Mouse (Mus musculus) heart, embryonic 12.5 days (tissue): Measurements from ENCODE around the gene BC030870. TPM values are rescaled to one million over a fixed set of nuclear protein-coding genes. Genes with fewer than 3 reads are reported as not detected.

Experiments
- ATAC-seq: fragments of 200-750 bp; cut with Nextera tagmentation; 2 replicates; pipeline ENCODE4 v1.8.0; 2017; ENCODE audit warnings: moderate TSS enrichment, moderate library complexity; ENCODE audit not compliant: insufficient number of reproducible peaks, low FRiP score
- H3K27ac ChIP-seq: fragments of 300-500 bp; sonication (generic); 2 replicates; pipeline ENCODE4 v1.5.1; 2016; ENCODE audit warnings: mild to moderate bottlenecking, moderate library complexity; ENCODE audit not compliant: poor library complexity, severe bottlenecking
- H3K27me3 ChIP-seq: fragments of 300-500 bp; sonication (generic); replicated peaks from 2 replicates; pipeline ENCODE4 v1.6.1; 2016; ENCODE audit warnings: mild to moderate bottlenecking, moderate library complexity
- H3K36me3 ChIP-seq: fragments of 300-500 bp; sonication (generic); 2 replicates; pipeline ENCODE4 v1.6.1; 2016; ENCODE audit warnings: mild to moderate bottlenecking, moderate library complexity
- H3K4me1 ChIP-seq: fragments of 300-500 bp; sonication (generic); replicated peaks from 2 replicates; pipeline ENCODE4 v1.6.1; 2016; ENCODE audit warnings: mild to moderate bottlenecking
- H3K4me2 ChIP-seq: fragments of 300-500 bp; sonication (generic); 2 replicates; pipeline ENCODE4 v1.6.1; 2016; ENCODE audit warnings: mild to moderate bottlenecking, moderate library complexity
- H3K4me3 ChIP-seq: fragments of 300-500 bp; sonication (generic); 2 replicates; pipeline ENCODE4 v1.5.1; 2016; ENCODE audit warnings: mild to moderate bottlenecking
- H3K9ac ChIP-seq: fragments of 300-500 bp; sonication (generic); 2 replicates; pipeline ENCODE4 v1.6.1; 2016; ENCODE audit warnings: mild to moderate bottlenecking, moderate library complexity
- H3K9me3 ChIP-seq: fragments of 300-500 bp; sonication (generic); replicated peaks from 2 replicates; pipeline ENCODE4 v1.6.1; 2016; ENCODE audit warnings: mild to moderate bottlenecking, moderate library complexity
- WGBS: fragments of 180-500 bp; shearing (Covaris S2); methylation state at CpG from one replicate; pipeline ENCODE4 v1.1.7; 2016; 5-methylcytosine and 5-hydroxymethylcytosine counted together
- polyA plus RNA-seq: library from polyadenylated mRNA; unstranded; fragments of >200 nt; fragmentation: Nextera tagmentation; extraction: Ambion mirVana; gene quantifications from 2 replicates; pipeline ENCODE4 v1.2.1, GENCODE M21; 2016

Gene BC030870
- polyA plus RNA-seq, 1 experiment from 2014 or later = not detected

DNA sequence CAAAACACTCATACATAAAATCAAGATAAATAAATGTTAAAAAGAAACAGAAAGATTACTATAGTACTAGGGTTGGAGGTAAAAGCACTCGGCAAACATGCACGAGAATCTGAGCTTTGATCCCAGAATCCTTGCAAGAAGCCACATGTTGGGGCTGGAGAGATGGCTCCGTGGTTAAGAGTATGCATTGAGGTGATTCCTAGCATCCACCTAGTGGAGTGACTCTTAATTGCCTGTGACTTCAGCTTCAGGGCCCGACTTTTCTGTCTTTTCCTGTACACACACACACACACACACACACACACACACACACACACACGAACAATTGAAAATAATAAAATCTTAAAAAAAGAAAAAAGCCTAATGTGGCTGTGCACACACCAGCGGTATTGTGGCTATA lies 20.4 kb downstream of the BC030870 start:
- Histone ChIP-seq H3K9me3 (no peaks in the 10 kb centered on the region), H3K4me1 (no peaks in the 10 kb centered on the region), H3K36me3 (no peaks in the 10 kb centered on the region), H3K27me3 (no peaks in the 10 kb centered on the region), H3K9ac (no peak overlapping the region), H3K4me2 (no peak overlapping the region), H3K27ac (no peak overlapping the region), H3K4me3 (no peak overlapping the region)
- WGBS = 69% methylated on average over 6 of the region's 6 CpGs
- ATAC-seq = no peak

DNA sequence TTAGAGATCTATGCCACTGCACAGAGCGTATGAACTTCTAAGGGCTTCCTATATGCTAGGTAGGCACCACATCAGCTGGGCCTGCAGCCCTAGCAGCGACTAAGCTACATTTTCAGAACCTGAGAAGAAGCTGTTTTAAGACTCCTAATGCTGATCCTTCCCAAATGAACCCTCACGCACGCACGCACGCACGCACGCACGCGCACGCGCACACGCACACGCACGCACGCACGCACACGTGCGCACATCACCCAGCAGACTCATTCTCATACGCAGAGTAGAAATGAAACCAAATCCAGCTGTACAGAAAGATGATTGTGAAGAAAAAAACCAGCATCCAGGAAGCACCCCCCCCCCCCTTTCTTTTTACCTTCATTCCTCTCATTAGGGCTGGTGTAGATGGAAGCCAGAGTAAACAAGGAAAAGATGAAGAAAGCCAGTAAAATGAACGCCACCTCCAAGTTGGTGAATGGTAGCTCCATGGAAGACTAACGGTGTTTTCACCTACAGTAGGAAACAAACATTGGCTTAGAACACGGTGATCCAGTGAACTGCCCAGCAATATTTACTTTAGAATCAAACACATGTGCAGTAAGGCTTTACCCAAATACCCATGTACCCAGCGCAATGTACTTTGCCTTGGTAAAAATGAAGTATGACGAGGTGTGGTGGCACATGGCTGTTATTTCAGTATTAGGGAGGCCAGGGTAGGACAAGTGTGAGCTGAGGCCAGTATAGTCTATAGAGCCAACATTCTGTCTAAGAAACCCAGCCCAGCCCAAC lies 21.2 kb downstream of the BC030870 start:
- no peak for ATAC-seq
- Histone ChIP-seq H3K9ac (no peak overlapping the region), H3K36me3 (no peaks in the 10 kb centered on the region), H3K9me3 (no peaks in the 10 kb centered on the region), H3K4me1 (no peaks in the 10 kb centered on the region), H3K4me3 (no peak overlapping the region), H3K4me2 (no peak overlapping the region), H3K27me3 (no peaks in the 10 kb centered on the region), H3K27ac (no peak overlapping the region)
- 95% methylated on average over 25 of the region's 25 CpGs for WGBS

- no peaks in the 10 kb centered on the region for H3K27me3 ChIP-seq
- H3K4me2 ChIP-seq = no peak overlapping the region
- no peak for ATAC-seq
- no peaks in the 10 kb centered on the region for H3K4me1 ChIP-seq
- no peaks in the 10 kb centered on the region for H3K9me3 ChIP-seq
- H3K36me3 ChIP-seq = no peaks in the 10 kb centered on the region
- 56% methylated on average over 4 of the region's 4 CpGs for WGBS
- H3K4me3 ChIP-seq = no peak overlapping the region
- no peak overlapping the region for H3K9ac ChIP-seq
- H3K27ac ChIP-seq = no peak overlapping the region
Observed at GRCm38 (mm10) chr8:65104041-65104440, 25.3 kb downstream of the BC030870 start.

DNA sequence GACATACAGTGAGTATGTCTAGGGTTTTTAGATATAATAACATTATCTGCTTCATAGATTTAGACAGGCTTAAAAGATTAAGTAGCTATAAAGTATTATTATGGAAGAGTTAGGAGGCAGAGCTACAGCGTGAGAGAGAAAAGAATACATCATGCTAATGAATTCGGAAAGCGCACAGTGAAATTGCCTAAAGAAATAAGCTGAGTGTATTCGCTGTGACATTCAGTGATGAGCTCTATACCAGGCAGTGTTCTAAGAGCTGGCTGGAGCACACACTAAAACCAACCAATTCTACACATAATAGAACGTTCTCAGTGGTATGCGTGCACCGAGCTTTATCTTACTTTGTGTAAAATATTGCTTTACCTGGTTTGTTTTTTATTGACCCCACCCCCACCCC lies 25.7 kb downstream of the BC030870 start:
- Histone ChIP-seq H3K27ac (no peak overlapping the region), H3K9ac (no peak overlapping the region), H3K27me3 (no peaks in the 10 kb centered on the region), H3K36me3 (no peaks in the 10 kb centered on the region), H3K4me3 (no peak overlapping the region), H3K4me1 (no peaks in the 10 kb centered on the region), H3K9me3 (no peaks in the 10 kb centered on the region), H3K4me2 (no peak overlapping the region)
- no peak for ATAC-seq
- WGBS = 83% methylated on average over 7 of the region's 7 CpGs

- Histone ChIP-seq H3K4me2 (no peak overlapping the region), H3K9ac (no peak overlapping the region), H3K4me3 (no peak overlapping the region), H3K27ac (no peak overlapping the region), H3K36me3 (no peaks in the 10 kb centered on the region), H3K27me3 (no peaks in the 10 kb centered on the region), H3K4me1 (0 out of 2 replicates have a peak, but pooled peaks cover 4% of the 10 kb centered on the region), H3K9me3 (no peaks in the 10 kb centered on the region)
- no peak for ATAC-seq
- WGBS = 65% methylated on average over 3 of the region's 3 CpGs
Observed at GRCm38 (mm10) chr8:65099735-65100134, 29.6 kb downstream of the BC030870 start.

DNA sequence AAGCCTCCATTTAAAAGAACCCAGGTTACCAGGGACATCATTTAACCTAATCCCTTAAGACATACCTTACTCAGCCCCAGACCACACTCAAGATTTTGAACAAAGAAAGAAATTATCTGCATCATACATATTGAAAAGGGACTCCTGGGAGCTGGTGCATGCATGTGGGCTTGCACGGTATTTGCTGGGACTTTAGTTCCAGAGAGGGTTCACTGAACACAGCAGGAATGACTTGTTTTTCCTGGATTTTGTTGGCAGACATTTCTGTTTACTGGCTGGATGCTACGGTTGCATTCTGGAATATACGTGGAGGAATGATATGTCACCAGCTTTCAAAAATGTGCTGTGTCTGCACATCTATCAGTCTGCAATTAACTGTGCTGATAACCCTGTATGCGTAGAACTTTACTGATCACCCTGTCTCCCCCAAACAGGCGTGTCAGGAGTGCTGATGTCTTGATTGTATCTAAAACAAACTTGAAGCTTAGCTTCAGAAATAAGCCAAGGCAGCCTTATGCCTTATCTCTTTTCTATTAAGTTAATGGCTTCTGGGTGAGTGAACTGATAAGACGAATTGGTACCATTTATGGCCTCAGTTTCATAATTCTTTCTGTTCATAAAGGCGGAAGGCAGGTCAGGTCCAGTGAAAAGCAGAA lies 31.5 kb downstream of the BC030870 start:
- no peak overlapping the region for H3K4me3 ChIP-seq
- H3K9me3 ChIP-seq = no peaks in the 10 kb centered on the region
- 0 out of 2 replicates have a peak, but pooled peaks cover 4% of the 10 kb centered on the region for H3K4me1 ChIP-seq
- no peak overlapping the region for H3K27ac ChIP-seq
- no peak overlapping the region for H3K4me2 ChIP-seq
- ATAC-seq = no peak
- WGBS = 43% methylated on average over 7 of the region's 7 CpGs
- no peaks in the 10 kb centered on the region for H3K36me3 ChIP-seq
- no peaks in the 10 kb centered on the region for H3K27me3 ChIP-seq
- no peak overlapping the region for H3K9ac ChIP-seq

DNA sequence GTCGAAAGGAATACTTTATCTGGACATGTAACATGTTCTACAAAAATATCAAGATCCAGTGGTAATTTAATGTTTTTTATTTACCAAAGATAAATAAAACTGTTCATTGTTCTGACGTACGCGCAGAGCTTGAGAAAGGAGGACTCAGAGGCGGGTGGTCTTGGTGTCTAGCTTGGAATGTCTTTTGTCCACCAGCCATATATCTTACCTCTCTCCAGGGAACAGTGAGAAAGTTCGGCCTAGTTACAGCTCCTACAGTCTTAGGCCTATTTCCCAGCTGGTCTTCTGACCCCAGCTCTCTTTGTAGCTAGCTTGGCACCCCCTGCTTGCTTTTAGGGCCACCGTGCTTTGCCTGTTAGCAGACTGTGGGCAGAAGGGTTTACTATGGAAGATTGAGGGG lies 39.6 kb downstream of the BC030870 start:
- 68% methylated on average over 7 of the region's 7 CpGs for WGBS
- no peaks in the 10 kb centered on the region for H3K27me3 ChIP-seq

DNA sequence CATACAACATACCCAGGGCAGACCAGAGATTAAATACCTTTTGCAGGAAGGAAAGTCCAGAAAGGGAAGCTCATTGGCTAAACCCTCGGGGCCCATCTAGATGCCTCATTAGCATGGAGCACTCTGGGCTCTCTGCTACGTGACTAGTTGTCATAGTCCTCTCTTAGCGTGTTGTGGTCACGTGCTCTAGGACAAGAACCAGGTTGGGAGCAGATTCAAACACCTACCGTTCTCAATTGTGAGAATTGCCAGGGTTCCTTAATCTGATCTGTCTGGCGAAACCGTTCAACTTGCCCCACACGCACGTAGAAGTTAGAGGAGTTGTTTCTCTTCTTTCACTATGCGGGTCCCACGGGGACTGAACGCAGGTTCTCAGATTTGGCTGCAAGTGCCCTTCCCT lies 41.2 kb downstream of the BC030870 start:
- Histone ChIP-seq H3K9ac (no peak overlapping the region), H3K27ac (no peak overlapping the region), H3K27me3 (no peaks in the 10 kb centered on the region), H3K4me3 (no peak overlapping the region), H3K36me3 (no peaks in the 10 kb centered on the region), H3K4me1 (peaks cover 7% of the 10 kb centered on the region; the same call in 1 of the 2 replicates), H3K9me3 (no peaks in the 10 kb centered on the region; the same call in 1 of the 2 replicates), H3K4me2 (no peak overlapping the region)
- ATAC-seq = no peak
- WGBS = 85% methylated on average over 12 of the region's 12 CpGs

More for the DNA sequence above, 39.6 kb downstream of the BC030870 start:
- Histone ChIP-seq H3K4me3 (no peak overlapping the region), H3K4me1 (no peaks in the 10 kb centered on the region; the same call in 1 of the 2 replicates), H3K27ac (no peak overlapping the region), H3K9ac (no peak overlapping the region), H3K4me2 (no peak overlapping the region), H3K9me3 (no peaks in the 10 kb centered on the region; the same call in 1 of the 2 replicates), H3K36me3 (no peaks in the 10 kb centered on the region)
- no peak for ATAC-seq

GRCm38 (mm10) chr8:65087711-65088110 lies 41.7 kb downstream of the BC030870 start:
- Histone ChIP-seq H3K9ac (no peak overlapping the region), H3K36me3 (no peaks in the 10 kb centered on the region), H3K4me2 (no peak overlapping the region), H3K4me1 (peaks cover 7% of the 10 kb centered on the region; the same call in 1 of the 2 replicates), H3K27me3 (no peaks in the 10 kb centered on the region), H3K27ac (no peak overlapping the region), H3K4me3 (no peak overlapping the region), H3K9me3 (no peaks in the 10 kb centered on the region; the same call in 1 of the 2 replicates)
- WGBS = 53% methylated on average over 8 of the region's 8 CpGs
- ATAC-seq = no peak

- peaks cover 7% of the 10 kb centered on the region; the same call in 1 of the 2 replicates for H3K4me1 ChIP-seq
- no peak overlapping the region for H3K9ac ChIP-seq
- H3K4me3 ChIP-seq = no peak overlapping the region
- H3K4me2 ChIP-seq = no peak overlapping the region
- no peaks in the 10 kb centered on the region; the same call in 1 of the 2 replicates for H3K9me3 ChIP-seq
- no peak for ATAC-seq
- H3K36me3 ChIP-seq = no peaks in the 10 kb centered on the region
- H3K27ac ChIP-seq = no peak overlapping the region
- no peaks in the 10 kb centered on the region for H3K27me3 ChIP-seq
- WGBS = 84% methylated on average over 2 of the region's 2 CpGs
Observed at GRCm38 (mm10) chr8:65085680-65086079, 43.7 kb downstream of the BC030870 start.

DNA sequence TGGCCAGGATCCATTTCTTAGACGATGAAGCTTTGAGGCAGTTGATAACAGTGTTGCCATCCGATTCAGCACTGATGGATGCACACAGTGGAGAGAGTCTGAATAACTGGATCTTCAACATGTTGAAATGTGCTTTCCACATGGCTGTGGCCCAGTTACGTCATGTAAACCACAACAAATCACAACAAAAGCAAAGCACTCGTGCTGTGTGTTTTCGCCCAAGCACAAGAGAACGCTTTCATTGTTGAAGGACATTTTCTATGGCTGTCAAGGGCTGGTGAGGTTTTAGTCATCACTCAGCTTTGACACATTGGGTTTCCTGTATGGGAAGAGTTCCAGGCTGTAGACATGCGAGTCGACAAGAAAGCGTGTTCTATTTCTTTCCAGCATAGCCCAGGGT lies 48.6 kb downstream of the BC030870 start:
- no peak for ATAC-seq
- H3K9me3 ChIP-seq = no peaks in the 10 kb centered on the region; the same call in 1 of the 2 replicates
- H3K9ac ChIP-seq = no peak overlapping the region
- WGBS = 61% methylated on average over 9 of the region's 9 CpGs
- no peak overlapping the region for H3K27ac ChIP-seq
- H3K4me1 ChIP-seq = 0 out of 2 replicates have a peak, but pooled peaks cover 7% of the 10 kb centered on the region
- no peak overlapping the region for H3K4me2 ChIP-seq
- no peaks in the 10 kb centered on the region for H3K36me3 ChIP-seq
- no peak overlapping the region for H3K4me3 ChIP-seq
- no peaks in the 10 kb centered on the region for H3K27me3 ChIP-seq
